Mouse (Mus musculus): ENCODE measurements around the gene Alg3.

The Alg3 gene

DNA sequence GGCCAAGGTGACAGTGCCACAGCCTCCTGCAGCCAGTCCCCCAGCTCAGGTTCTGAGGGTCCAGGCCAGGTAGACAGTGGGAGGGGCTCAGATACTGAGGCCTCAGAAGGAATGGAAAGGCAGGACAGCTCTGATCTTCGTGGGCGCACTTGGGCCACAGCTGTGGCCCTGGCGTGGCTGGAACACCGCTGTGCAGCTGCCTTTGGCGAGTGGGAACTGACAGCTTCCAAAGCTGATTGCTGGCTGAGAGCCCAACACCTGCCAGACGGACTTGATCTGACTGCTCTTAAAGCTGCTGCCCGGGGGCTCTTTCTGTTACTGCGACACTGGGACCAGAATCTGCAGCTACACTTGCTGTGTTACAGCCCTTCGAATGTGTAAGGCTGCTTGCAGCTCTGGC lies 6.8 kb downstream of the Alg3 start:
- no peak for DNase-seq (ENCODE audit: low read depth)

DNA sequence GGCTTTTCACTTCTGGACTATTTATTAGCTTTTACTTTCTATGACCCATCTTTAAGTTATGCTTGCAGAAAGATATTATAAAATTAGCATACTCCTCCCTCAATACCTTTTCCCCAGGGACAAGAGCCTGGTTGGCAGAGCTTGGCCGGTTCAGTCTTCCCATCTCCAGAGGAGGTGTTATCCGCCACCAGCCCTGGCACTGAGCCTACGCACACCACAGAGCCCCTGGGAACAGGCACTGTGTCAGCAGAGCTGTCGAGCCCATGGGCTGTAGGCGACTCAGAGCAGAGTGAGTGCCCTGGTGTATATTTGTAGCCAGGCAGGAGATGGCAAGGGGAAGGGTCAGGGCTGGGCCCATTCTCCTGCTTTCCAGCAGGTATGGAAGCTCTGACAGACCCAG lies 11.0 kb downstream of the Alg3 start:
- DNase-seq (ENCODE audit: low read depth) = no peak

- no peak for DNase-seq (ENCODE audit: low read depth)
These were observed 14.7 kb downstream of the Alg3 start for GRCm38 (mm10) chr16:20596687-20597441.

DNA sequence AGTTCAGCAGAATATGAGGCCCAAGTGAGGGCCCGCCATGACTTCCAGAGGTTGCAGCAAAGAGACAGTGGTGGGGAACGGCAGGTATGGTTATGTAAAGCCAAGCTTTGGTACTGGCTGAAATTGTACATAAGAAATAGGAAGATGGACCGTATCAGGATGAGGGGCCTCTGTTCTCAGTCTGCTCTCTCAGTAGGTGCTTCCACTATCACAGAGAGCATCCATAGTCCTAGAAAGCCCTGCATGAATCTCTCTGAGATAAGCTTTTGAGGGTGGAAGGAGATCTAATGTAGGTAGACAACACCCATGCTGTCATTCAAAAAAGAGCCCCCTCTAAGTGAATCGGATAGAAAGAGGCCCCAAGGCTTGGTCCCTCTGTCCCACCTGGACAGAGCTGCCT lies 15.8 kb downstream of the Alg3 start:
- DNase-seq (ENCODE audit: low read depth) = no peak

- DNase-seq (ENCODE audit: low read depth) = no peak
These were observed 16.4 kb downstream of the Alg3 start for GRCm38 (mm10) chr16:20595060-20595673.

- no peak for DNase-seq (ENCODE audit: low read depth)
These were observed 20.3 kb downstream of the Alg3 start for GRCm38 (mm10) chr16:20591076-20591705.

- no peak for DNase-seq (ENCODE audit: low read depth)
These were observed 20.9 kb downstream of the Alg3 start for GRCm38 (mm10) chr16:20590680-20591038.

DNA sequence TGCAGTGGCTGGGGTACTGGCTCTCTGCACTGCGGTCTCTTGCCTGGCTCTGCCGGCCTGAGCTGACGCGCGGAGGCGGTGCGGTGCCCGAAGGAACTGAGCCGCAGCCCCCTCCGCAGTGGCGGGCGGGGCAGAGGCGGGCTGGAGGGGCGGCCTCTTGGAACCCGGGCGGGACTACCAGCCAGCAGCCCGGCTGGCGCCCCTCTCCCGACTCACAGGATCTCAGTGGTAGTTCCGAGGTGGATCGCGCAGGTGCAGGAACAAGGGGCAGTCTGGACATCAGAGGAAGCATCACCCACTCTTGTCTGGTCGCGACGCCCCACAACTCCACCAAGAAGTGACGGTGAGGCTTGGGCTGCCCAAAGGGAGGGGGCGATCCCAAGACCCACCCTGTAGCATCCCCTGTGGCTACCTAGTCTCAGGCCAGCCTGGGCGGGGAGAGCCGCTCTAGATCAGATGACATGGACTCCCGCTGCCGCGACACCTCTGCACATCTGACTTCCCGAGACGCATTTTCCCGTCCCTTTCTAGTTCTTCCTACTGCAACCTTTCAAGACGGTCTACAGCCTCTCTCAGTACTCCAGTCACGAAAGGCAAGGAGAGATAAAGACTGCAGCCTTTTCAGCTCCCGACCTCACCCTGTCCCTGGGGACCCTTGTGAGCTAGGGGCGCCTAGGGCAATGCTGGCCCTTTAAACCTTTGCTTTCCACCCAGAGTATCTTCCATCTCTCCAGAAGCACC lies 21.4 kb downstream of the Alg3 start:
- DNase-seq (ENCODE audit: low read depth) = no peak

DNA sequence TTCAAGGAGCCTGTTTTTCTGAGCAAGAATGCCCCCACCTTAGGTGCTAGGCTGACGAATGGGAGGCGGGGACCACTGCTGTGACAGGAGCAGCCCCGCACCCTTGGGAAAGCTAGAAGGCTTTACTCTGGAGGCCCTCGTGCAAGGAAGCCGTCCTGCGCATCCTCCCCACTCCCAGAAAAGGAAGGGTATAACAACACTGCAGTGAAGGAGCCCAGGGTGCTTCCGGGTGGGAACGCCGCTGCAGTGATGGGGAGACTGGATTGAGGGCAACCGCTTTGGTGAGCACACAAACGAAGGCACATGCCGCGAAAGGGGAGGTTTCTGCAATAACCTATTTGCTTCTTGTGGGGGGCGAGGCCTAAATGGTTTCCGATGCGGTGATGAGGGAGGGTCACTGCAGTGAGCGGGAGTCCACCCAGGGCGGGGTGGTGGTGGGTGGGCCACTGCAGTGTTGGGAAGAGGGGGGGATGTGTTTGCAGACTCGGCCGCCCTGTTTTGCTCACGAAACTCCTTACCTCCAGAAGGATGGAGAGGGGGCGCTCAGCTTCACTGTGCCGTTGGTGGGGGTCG lies 22.1 kb downstream of the Alg3 start, which contains the start of gene Vwa5b2:
Vwa5b2 (plus strand) TSS at position 106 of the 573 bp plus-strand sequence.
- DNase-seq (ENCODE audit: low read depth) = no peak

DNA sequence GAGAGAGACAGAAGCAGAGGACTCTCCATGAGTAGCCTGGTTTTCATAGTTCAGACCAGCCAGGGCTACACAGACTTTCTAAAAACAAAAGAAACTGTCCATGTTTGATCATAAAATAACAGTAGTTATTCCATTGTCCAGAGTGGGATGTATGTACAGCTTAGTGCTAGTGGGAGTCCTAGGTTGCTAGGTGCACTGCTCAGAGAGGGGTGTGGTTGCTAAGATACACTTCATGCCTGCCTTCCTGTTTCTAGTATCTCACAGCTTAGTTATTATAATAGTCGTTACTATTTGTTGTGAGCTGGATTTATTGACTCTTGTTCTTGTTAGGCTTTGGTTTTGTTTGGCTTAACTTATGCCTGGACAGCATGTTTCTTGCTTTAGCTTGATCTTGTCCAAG lies 46.5 kb downstream of the Alg3 start:
- no peak for DNase-seq (ENCODE audit: low read depth)

DNA sequence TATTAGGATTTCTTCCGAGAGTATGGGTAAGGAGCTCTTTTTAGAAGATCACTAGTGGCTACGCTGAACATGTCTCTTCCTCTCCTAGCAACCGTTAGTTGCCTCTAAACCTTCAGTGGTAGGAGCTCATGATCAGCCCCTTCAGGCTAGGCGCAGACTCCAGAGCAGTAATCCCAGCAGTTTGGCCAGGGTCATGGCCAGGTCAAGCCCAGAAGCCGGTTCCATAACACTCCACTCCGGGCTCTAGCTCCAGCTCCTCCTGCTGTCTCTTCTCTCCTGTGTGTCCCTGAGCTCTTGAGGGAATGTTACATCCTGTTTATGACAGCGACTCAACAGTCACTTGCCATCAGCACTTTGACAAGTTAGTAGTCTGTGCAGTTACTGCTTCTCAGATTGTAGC lies 54.2 kb downstream of the Alg3 start:
- DNase-seq (ENCODE audit: low read depth) = no peak
